Mouse (Mus musculus): Measurements from ENCODE around the gene Rgl1. TPM values are rescaled to one million over a fixed set of nuclear protein-coding genes. Genes with fewer than 3 reads are reported as not detected.

Gene Rgl1
- total RNA-seq, 1 experiment, result 1.3 TPM

GRCm38 (mm10) chr1:152697341-152697740 is 68.8 kb downstream of the Rgl1 start:
- no peak overlapping the region for H3K27ac ChIP-seq (ENCODE audit: insufficient read depth, low read depth, low read length, poor library complexity, severe bottlenecking)
- H3K36me3 ChIP-seq (ENCODE audit: control insufficient read depth, insufficient read depth, low read length, poor library complexity, severe bottlenecking), result no peaks in the 10 kb centered on the region
- no peak overlapping the region for H3K4me3 ChIP-seq (ENCODE audit: insufficient read depth in 1 of 2, low read depth in 1 of 2, low read length in 2 of 2, poor library complexity in 1 of 2, severe bottlenecking in 1 of 2)
- H3K9me3 ChIP-seq (ENCODE audit: control insufficient read depth, insufficient read depth, low read depth, low read length), result no peaks in the 10 kb centered on the region
- TF ChIP-seq MAFK (IDR thresholded peaks at IDR 0.05; ENCODE audit: insufficient read depth, low read depth, low read length) (no peak), ZC3H11A (IDR thresholded peaks at IDR 0.05; ENCODE audit: borderline replicate concordance, low read depth, low read length) (no peak), CHD2 (IDR thresholded peaks at IDR 0.05; ENCODE audit: low read depth, low read length) (no peak), ZNF384 (IDR thresholded peaks at IDR 0.05; ENCODE audit: low read depth, low read length) (no peak)
- in situ Hi-C loops (cut with MboI; ENCODE audit: low sequenced_read_pairs in 2 of 2, unreplicated experiment in 2 of 2), result no loop called here
- no peak for DNase-seq (ENCODE audit: low read depth, low spot score)
- no peak overlapping the region for H3K9ac ChIP-seq (ENCODE audit: insufficient read depth, low read depth, low read length, poor library complexity, severe bottlenecking)
- H3K4me1 ChIP-seq (ENCODE audit: control insufficient read depth in 2 of 2, insufficient read depth in 2 of 2, low read length in 2 of 2, poor library complexity in 1 of 2), result no peaks in the 10 kb centered on the region

DNA sequence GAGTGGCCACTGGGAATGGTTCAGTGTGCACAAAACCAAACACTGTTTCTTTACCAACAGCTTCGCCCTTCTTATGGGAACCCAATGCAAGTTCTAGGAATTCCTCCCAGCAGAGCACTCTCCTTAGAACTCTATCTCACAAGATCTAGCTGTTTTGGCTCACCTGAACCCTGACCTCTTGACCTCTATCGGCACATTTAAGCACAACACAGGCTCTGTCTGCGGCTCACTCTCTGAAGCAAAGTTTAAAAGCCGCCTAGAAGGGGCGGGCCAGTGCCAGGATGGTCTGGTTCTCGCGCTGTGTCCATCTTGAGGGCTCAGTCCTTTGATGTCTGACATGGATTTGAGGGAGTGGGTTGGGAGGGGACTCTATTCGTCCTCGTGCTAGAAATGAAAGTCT is 70.7 kb downstream of the Rgl1 start:
- no peaks in the 10 kb centered on the region for H3K4me1 ChIP-seq (ENCODE audit: control insufficient read depth in 2 of 2, insufficient read depth in 2 of 2, low read length in 2 of 2, poor library complexity in 1 of 2)
- no peak for TF ChIP-seq ZNF384 (IDR thresholded peaks at IDR 0.05; ENCODE audit: low read depth, low read length)
- no peak for TF ChIP-seq MAFK (IDR thresholded peaks at IDR 0.05; ENCODE audit: insufficient read depth, low read depth, low read length)
- no peak for TF ChIP-seq HCFC1 (IDR thresholded peaks at IDR 0.05; ENCODE audit: borderline replicate concordance, insufficient read depth, low read length)
- TF ChIP-seq CHD2 (IDR thresholded peaks at IDR 0.05; ENCODE audit: low read depth, low read length), result no peak
- TF ChIP-seq ZC3H11A (IDR thresholded peaks at IDR 0.05; ENCODE audit: borderline replicate concordance, low read depth, low read length), result no peak
- in situ Hi-C loops (cut with MboI; ENCODE audit: low sequenced_read_pairs in 2 of 2, unreplicated experiment in 2 of 2), result no loop called here
- no peak overlapping the region for H3K9ac ChIP-seq (ENCODE audit: insufficient read depth, low read depth, low read length, poor library complexity, severe bottlenecking)
- H3K4me3 ChIP-seq (ENCODE audit: insufficient read depth in 1 of 2, low read depth in 1 of 2, low read length in 2 of 2, poor library complexity in 1 of 2, severe bottlenecking in 1 of 2), result no peak overlapping the region
- H3K9me3 ChIP-seq (ENCODE audit: control insufficient read depth, insufficient read depth, low read depth, low read length), result no peaks in the 10 kb centered on the region
- peak; percentile 15 for DNase-seq (ENCODE audit: low read depth, low spot score)
- H3K36me3 ChIP-seq (ENCODE audit: control insufficient read depth, insufficient read depth, low read length, poor library complexity, severe bottlenecking), result no peaks in the 10 kb centered on the region
- H3K27ac ChIP-seq (ENCODE audit: insufficient read depth, low read depth, low read length, poor library complexity, severe bottlenecking), result no peak overlapping the region

GRCm38 (mm10) chr1:152689968-152690367 is 76.2 kb downstream of the Rgl1 start:
- no peak overlapping the region for H3K9ac ChIP-seq (ENCODE audit: insufficient read depth, low read depth, low read length, poor library complexity, severe bottlenecking)
- TF ChIP-seq CHD2 (IDR thresholded peaks at IDR 0.05; ENCODE audit: low read depth, low read length), result no peak
- no peak for TF ChIP-seq ZC3H11A (IDR thresholded peaks at IDR 0.05; ENCODE audit: borderline replicate concordance, low read depth, low read length)
- TF ChIP-seq ZNF384 (IDR thresholded peaks at IDR 0.05; ENCODE audit: low read depth, low read length), result no peak
- no peak for TF ChIP-seq HCFC1 (IDR thresholded peaks at IDR 0.05; ENCODE audit: borderline replicate concordance, insufficient read depth, low read length)
- no peak for TF ChIP-seq MAFK (IDR thresholded peaks at IDR 0.05; ENCODE audit: insufficient read depth, low read depth, low read length)
- H3K9me3 ChIP-seq (ENCODE audit: control insufficient read depth, insufficient read depth, low read depth, low read length), result no peaks in the 10 kb centered on the region
- H3K36me3 ChIP-seq (ENCODE audit: control insufficient read depth, insufficient read depth, low read length, poor library complexity, severe bottlenecking), result no peaks in the 10 kb centered on the region
- no peak overlapping the region for H3K27ac ChIP-seq (ENCODE audit: insufficient read depth, low read depth, low read length, poor library complexity, severe bottlenecking)
- DNase-seq (ENCODE audit: low read depth, low spot score), result no peak
- no peak overlapping the region for H3K4me3 ChIP-seq (ENCODE audit: insufficient read depth in 1 of 2, low read depth in 1 of 2, low read length in 2 of 2, poor library complexity in 1 of 2, severe bottlenecking in 1 of 2)
- in situ Hi-C loops (cut with MboI; ENCODE audit: low sequenced_read_pairs in 2 of 2, unreplicated experiment in 2 of 2), result no loop called here
- H3K4me1 ChIP-seq (ENCODE audit: control insufficient read depth in 2 of 2, insufficient read depth in 2 of 2, low read length in 2 of 2, poor library complexity in 1 of 2), result peaks cover 0 to 4% of the 10 kb centered on the region in 2 experiments; a peak in 1 of 4 replicates

DNA sequence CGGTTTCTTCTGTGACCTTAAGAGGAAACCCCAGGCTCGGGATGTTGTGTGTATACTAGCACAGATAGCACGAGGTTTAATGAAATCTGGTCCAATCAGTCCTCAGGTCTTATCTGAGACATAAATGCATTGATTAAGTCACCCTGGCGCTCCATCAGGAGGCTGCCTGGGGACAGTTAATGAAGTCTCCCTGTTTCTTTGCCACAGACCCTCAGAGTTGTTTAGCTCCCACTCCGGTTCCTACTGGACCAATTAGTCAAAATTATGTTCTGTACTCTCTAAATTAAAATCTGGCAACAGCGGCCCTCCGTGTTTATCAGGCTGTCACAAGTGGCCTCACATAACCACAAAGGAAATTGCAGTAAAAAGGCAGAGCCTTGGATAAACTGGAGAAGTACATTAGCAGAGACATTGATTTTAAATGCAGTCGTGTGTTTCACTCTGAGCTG is 78.4 kb downstream of the Rgl1 start:
- Histone ChIP-seq H3K27ac (ENCODE audit: insufficient read depth, low read depth, low read length, poor library complexity, severe bottlenecking) (no peak overlapping the region), H3K4me1 (ENCODE audit: control insufficient read depth in 2 of 2, insufficient read depth in 2 of 2, low read length in 2 of 2, poor library complexity in 1 of 2) (peaks cover 0 to 4% of the 10 kb centered on the region in 2 experiments; a peak in 1 of 4 replicates), H3K4me3 (ENCODE audit: insufficient read depth in 1 of 2, low read depth in 1 of 2, low read length in 2 of 2, poor library complexity in 1 of 2, severe bottlenecking in 1 of 2) (no peak overlapping the region), H3K36me3 (ENCODE audit: control insufficient read depth, insufficient read depth, low read length, poor library complexity, severe bottlenecking) (no peaks in the 10 kb centered on the region), H3K9me3 (ENCODE audit: control insufficient read depth, insufficient read depth, low read depth, low read length) (no peaks in the 10 kb centered on the region), H3K9ac (ENCODE audit: insufficient read depth, low read depth, low read length, poor library complexity, severe bottlenecking) (no peak overlapping the region)
- no peak for DNase-seq (ENCODE audit: low read depth, low spot score)
- TF ChIP-seq ZC3H11A (IDR thresholded peaks at IDR 0.05; ENCODE audit: borderline replicate concordance, low read depth, low read length) (no peak), HCFC1 (IDR thresholded peaks at IDR 0.05; ENCODE audit: borderline replicate concordance, insufficient read depth, low read length) (no peak), ZNF384 (IDR thresholded peaks at IDR 0.05; ENCODE audit: low read depth, low read length) (no peak), MAFK (IDR thresholded peaks at IDR 0.05; ENCODE audit: insufficient read depth, low read depth, low read length) (no peak), CHD2 (IDR thresholded peaks at IDR 0.05; ENCODE audit: low read depth, low read length) (no peak)
- in situ Hi-C loops (cut with MboI; ENCODE audit: low sequenced_read_pairs in 2 of 2, unreplicated experiment in 2 of 2), result no loop called here

Data from ES-E14 (cell line).